Mouse (Mus musculus) telencephalon, adult 2 months (tissue): ENCODE results near the gene Amotl1.
"Not testable (repeated sequence)": the region's sequence is repeated elsewhere in the genome, so short reads cannot be mapped to it uniquely, and the experiment has no call there.

Experiments used
- DNase-seq: peaks from one replicate; pipeline ENCODE4 v3.0.0-alpha.2; 2011; ENCODE audit warnings: low read depth, low spot score

The Amotl1 gene

GRCm38 (mm10) chr9:14644956-14645355 is at the start of gene Amotl1:
Gene Amotl1, minus strand, starts transcription at chr9:14645056.
- no peak for DNase-seq

DNA sequence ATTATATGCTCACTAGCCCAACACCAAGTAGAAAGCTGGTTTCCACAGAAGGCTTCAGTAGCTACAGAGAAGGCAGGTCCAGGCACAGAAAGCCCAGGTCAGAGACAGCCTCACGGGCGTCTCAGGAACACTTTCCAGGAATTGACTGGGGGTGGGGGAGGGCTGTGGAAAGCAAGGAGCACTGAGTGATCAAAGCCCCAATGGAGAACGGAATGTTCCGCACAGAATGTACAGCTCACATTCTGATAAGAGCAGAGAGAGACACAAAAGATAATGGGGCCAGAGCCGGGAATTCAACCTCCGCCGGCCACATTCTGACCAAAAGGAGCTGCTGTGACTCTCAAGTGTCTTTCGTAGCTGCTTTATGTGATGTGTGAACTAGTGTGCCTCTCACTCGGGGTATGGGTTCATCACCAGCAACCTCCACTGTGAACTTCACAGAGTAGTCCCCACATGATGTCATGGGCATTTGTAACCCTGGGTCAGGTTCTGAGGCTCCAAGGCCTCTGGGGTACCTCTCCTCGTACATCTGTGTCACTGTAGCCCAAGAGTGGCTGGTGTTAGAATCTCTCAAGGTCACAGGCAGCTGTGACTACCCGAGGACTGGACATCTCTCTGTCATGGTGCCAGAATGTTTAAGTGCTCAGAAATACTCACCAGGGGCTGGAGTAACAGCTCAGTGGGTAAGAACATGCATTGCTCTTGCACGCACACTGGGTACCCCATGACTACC is 44.7 kb upstream of the Amotl1 start:
- no peak for DNase-seq

- DNase-seq: no peak
Measured at GRCm38 (mm10) chr9:14684363-14684762, 39.5 kb upstream of the Amotl1 start.

DNA sequence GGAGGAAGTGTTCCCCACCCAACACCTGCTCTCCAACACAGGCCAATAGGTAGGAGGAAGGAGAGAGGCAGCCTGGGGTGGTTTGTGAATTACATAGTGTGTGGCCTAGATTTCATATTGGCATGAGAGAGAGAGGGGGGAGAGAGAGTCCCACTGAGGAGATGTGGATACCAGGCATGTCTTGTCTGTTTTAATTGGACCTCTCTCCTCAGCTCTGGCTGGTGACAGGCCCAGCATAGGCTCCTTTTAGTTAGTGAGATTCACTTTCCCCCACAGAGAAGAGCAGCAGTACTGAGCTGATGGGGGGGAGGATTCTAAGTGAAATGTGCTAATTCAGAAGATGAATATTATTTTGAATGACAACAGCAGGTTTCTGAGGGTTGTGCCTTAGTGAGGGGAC is 37.9 kb upstream of the Amotl1 start:
- DNase-seq: no peak

- no peak for DNase-seq
Measured at GRCm38 (mm10) chr9:14680584-14680983, 35.7 kb upstream of the Amotl1 start.

GRCm38 (mm10) chr9:14675707-14676691 is 31.1 kb upstream of the Amotl1 start:
- no peak for DNase-seq

DNA sequence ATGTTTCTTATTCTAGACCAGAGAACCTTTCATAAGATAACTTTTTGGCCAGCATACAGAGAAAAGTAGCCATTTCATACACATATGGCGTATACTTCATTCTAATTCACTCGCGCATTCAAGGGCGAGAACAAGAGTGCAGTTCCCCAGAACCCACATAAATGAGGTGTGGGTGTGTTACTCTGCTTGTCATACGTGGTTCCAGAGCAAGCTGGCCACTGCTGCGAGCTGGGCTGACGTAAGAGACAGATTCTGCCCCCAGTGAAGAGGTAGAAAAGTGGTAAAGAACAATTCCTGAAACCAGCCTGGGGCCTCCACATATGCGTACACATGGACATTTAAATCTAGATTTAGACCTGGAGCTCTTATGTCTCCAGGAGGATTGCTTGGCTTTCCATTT is 29.6 kb upstream of the Amotl1 start:
- no peak for DNase-seq

- DNase-seq: no peak
Measured at GRCm38 (mm10) chr9:14673109-14673508, 28.3 kb upstream of the Amotl1 start.

DNA sequence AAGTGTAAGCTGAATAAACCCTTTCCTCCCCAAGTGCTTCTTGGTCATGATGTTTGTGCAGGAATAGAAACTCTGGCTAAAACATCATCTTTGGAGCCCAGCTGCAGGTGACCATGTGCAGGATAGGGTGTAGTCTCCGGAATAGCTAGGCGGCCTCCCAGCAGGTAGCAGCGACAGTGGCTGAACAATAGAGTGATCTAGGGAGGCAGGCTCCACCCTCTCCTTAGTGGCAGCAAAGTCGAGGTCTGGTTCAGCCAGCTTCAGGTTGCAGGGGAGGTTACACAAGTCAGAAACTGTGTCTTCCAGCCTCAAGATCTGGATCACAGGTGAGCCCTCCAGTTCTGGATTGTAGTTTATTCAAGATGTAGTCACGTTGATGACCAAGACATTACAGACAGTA is 27.1 kb upstream of the Amotl1 start:
- not testable (repeated sequence) for DNase-seq

DNA sequence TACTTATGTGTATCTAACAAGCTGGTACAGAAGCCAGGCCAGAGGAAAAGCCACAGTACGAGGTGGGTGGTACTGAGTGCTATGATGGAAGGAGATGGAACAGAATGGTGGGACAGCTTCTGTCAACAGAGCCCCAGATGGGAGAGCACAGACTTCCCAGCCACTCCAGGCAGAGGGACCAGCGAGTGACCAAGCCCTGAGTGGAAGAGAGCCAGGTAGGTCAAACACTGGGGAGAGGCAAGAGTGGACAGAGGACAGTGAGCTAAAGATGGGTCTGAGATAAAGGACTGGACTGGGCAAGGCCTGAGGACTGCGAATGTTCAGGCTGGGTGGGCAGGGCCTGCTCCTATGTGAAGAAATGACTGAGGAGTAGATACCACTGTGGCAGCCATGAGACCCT is 23.5 kb upstream of the Amotl1 start:
- no peak for DNase-seq

GRCm38 (mm10) chr9:14666071-14666470 is 21.2 kb upstream of the Amotl1 start:
- DNase-seq: no peak

GRCm38 (mm10) chr9:14663591-14663990 is 18.7 kb upstream of the Amotl1 start:
- no peak for DNase-seq

- no peak for DNase-seq
Measured at GRCm38 (mm10) chr9:14662876-14663275, 18.0 kb upstream of the Amotl1 start.

GRCm38 (mm10) chr9:14662138-14662537 is 17.3 kb upstream of the Amotl1 start:
- no peak for DNase-seq

DNA sequence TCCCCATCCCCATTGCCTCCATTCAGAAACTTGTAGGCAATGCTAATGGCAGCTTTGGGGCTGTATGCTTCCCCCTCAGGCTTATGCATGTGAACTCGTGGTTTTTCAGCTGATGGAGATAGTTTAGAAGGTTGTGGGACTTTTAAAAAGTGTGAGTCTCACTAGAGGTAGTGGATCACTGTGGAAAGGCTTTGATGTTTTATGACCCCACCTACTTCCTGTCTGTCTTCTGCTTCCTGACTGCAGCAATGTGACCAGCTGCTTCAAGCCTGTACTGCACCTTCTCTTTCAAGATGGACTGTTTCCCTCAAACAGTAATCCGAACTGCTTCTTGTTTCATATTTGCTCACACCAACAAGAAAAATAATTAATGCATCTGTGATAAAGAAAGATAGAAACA is 13.1 kb upstream of the Amotl1 start:
- DNase-seq: no peak

GRCm38 (mm10) chr9:14654010-14654409 is 9.2 kb upstream of the Amotl1 start:
- DNase-seq: no peak

DNA sequence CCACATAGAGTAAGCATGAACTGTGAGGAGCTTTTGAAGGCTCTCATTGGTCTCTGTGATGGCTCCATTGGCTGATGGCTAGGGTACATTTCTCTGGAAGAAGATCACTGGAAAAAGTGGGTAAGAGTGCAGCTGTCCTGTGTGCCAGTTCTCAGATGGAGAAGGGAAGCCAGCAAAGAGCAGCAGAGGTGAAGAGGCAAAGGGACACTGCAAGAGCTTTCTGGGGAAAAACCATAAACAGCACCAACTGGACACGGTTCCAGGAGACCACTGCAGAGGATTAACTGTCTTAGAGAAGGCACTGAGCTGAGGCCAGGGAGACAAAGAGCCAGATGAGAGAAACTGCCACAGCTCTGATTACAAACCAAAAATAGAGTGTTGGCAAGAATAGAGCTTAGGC is 7.9 kb upstream of the Amotl1 start:
- DNase-seq: no peak

- DNase-seq: no peak
Measured at GRCm38 (mm10) chr9:14647849-14648248, 3.0 kb upstream of the Amotl1 start.

- DNase-seq: no peak
Measured at GRCm38 (mm10) chr9:14646641-14647040, 1.8 kb upstream of the Amotl1 start.

- DNase-seq: no peak
Measured at GRCm38 (mm10) chr9:14646061-14646460, 1.2 kb upstream of the Amotl1 start.

- DNase-seq: no peak
Measured at GRCm38 (mm10) chr9:14643328-14643727, 1.5 kb downstream of the Amotl1 start.

DNA sequence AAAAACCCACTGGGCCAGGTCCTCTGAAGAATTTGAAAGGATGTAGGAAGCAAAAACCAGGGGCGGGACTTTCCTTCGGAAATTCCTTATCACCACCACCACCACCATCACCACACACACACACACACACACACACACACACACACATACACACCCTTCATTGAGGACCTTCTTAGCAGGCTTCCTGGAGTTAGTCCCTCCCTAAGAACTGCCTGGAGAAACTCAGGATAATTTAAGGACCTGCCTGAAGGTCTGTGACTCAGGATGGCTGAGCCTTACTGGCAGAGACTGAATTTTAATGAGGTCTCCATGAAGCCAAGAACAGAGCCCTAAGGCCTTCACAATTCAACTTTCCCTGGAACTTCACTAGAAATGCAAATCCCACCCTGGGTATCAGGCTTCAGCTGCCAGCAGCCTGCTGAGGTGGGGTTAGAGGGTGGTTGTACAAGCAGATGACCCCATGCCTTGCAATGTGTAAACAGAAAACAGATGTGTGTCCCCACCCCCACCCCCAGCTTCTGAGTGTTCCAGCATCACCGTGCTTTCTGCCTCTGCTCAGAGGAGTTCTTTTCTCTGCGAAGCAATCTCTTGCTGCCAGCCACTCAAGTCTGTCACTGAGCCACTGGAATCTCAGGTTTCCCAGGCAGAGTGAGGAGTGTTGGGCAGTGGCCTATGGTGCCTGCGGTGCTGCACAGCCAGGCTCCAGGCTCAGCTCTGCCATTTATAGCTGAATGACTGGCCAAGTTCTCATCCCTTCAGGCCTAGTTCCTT is 2.4 kb downstream of the Amotl1 start:
- DNase-seq: no peak
